Mouse (Mus musculus) mesoderm, embryonic 11.5 days (tissue): ENCODE measurements around the gene Olfr995.

Experiments used
- DNase-seq: peaks from one replicate; pipeline ENCODE4 v3.0.0-alpha.2; 2012; ENCODE audit warnings: low read depth, low spot score

Gene Olfr995

DNA sequence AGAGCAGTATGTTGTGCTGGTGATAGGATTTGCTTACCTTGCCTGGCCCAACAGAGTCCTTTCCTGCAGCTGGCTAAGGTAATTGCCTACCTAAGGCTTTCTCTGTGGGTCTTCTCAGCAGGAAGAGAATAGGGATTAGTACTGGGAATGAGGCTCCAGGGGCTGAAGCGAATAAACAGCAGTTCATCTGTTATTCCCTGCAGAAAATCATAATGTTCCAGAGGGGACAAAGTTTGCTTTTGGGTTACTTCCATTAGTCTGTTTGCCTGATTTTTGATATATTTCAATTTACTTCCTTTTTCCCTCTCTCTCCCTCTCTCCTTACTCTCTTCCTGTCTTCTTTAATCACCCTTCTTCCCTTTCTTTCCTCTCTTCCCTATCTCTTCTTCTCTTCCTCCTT is at the start of gene Olfr995:
Gene Olfr995 (minus strand): TSS at position 101 of the 400 bp plus-strand sequence.
- DNase-seq = no peak

DNA sequence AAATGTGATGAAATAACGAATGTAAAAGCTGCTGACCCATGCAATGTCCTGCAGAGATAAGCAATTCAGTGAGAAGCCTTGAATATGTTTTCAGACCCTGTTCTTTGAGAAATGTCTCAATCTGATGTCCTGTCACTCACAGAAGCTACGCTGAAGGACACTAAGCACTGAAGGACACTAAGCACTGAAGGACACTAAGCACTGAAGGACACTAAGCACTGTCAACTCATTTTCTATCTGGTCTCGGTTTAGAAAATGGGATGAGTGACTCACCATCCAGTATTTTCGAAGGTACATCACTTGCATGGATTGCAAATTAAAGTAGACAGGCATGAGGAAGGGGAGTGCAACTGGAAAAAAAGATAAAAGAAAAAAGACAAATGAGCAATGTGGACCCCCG is 47.0 kb upstream of the Olfr995 start:
- DNase-seq = no peak

DNA sequence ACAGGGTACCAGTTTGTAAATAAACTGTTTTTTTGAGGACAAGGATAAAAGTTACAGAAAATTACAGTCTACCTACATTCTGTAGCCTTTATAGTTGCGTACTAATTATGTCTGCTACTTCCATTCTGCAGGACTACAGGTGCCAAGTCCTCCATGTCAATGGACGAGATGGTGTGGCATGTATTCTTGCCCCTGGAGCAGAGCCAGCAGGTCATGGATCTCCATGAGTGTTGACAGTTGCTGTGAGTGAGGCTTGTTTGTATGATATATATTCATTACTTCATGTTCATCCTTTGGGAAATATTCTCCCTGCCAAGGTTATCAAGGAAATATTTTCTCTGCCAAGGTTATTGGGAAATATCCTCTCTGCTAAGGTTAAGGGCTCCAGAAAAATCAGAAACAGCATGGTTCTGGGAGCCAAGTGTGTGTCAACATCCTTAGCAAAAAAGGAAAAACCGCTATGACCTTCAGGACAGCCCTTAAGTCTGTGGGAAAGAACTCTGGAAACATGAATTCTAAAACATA is 23.4 kb upstream of the Olfr995 start:
- DNase-seq = no peak

DNA sequence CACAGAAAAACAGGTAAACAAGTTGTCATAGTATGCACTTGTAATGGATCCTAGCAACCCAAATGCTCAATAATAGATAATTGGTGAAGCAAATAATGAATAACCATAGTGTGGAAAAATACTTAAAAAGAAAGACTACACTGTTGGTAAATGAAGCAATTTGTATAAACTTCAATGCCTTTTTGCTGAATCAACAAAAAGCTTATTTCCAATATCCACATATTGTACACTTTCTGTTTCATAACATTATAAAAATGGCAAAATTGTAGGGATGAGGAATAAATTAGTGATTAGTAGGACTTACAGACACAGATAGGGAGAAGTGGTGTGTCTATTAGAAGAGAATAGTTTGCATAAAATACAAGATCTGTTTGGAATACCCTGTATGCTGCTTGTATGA is 893 bp downstream of the Olfr995 start:
- no peak for DNase-seq

DNA sequence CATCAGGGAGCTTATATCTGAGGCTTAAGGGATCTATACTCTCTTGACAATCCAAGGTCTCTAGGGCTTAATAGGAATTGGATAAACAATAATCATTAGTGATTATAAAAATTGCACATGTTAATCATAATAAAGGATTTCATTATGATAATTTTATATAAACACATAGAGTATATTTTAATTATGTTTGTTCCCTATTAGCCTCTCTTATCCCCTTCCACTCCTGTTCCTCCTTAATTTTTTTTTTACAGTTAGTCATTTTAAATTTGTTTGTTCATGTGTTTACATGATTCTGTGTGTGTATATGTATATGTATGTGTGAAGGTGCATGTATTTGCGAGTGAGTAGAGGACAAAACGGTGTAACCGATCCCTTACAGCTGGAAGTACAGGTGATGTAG is 7.1 kb downstream of the Olfr995 start, which contains the start of gene Olfr994:
Gene Olfr994 (minus strand): TSS at position 101 of the 400 bp plus-strand sequence.
- DNase-seq = no peak

DNA sequence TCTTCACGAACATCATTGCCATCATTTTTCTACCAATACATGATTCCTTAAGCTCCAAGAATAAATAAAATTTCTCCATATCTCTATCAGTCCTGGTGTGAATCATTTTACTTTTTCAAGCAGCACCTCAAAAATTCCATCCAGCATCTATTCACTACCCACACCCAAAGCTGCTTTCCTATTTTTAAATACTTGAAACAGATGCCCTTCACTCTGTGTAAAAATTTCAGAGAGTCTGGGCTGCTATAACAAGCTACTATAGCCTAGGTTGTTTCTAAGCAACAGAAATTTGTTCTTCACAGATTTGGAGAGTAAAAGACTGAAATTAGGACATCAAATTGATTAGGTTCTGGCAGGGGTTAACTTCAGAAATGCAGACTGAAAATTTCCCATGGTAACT is 17.5 kb downstream of the Olfr995 start:
- no peak for DNase-seq

DNA sequence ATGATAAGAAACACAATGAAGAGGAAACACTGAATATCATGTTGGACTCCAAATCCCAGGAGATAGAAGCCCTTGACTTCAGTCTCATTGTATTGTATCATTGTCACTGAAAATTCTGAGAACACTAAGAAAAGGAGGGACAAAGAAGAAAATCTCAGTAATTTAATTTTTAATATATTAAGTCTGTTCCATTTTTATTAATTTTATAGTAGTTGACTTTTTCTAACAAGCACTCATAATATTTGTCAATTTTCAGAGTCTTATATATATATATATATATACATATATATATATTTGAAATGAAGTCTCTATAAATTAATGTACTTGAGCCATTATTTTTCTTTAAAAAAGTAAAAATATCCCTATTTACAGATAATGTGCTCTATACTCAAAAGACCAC is 28.7 kb downstream of the Olfr995 start, which contains the start of gene Olfr993:
Gene Olfr993 (minus strand): TSS at position 101 of the 400 bp plus-strand sequence.
- no peak for DNase-seq

DNA sequence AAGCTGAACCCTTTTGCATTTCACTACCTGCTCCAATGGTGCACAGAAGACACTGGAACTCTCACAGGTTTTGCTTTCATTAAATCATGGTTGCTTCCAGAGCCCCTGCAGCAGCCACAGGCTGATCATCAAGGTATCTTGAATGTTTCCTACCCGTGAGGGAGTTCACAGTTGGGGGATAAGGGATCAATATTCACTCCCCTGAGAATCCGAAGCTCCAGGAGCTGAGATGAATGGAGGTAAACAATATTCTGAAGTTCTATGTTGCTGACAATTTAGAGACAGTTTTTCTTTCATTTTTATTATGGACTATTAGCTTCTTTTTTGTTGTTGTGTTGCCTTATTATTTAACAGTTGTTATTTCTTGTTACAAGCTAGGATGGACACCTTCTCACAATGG is 34.1 kb downstream of the Olfr995 start, which contains the start of gene Olfr992:
Gene Olfr992 (minus strand): TSS at position 101 of the 400 bp plus-strand sequence.
- no peak for DNase-seq
